Mouse (Mus musculus): ENCODE results near the gene Cdh23.

Gene Cdh23

DNA sequence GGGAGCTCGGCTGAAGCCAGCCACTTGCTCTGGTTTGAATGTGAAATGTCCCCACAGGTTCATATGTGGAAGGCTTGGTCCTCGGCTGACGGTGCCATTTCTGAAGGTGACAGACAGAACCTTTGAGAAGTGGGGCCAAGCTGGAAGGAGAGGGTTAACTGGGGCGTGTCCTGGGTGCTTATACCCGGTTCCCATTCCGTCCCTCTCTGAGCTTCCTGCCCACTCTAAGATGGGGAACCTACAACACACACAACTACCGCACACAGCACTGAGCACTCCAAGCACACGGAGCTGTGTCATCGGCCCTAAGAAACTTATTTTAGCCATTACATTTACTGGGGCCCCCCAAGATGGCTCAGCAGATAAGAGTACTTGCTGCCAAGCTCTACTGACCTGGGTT lies 354.8 kb downstream of the Cdh23 start:
- DNase-seq (ENCODE audit: low spot score in 2 of 2) = no peak

DNA sequence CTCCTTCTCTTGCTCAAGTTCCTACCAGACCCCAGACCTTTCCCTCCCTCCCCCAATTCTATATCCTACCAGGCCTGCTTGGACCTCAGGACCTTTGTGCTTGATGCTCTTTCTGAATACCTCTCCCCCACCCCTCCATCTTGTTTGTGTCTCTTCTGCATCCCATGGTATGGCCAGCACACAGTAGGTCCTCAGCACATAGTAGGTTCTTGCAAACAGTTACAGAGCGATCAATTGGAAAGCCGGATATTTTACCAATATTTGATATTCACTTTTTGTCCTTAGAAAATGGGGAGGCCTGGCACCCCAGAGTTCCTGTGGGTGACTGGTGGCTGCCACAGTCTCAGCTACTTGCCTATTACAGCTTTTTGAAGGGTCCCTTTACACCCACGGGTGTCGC lies 361.3 kb downstream of the Cdh23 start:
- DNase-seq (ENCODE audit: low spot score in 2 of 2) = no peak

DNA sequence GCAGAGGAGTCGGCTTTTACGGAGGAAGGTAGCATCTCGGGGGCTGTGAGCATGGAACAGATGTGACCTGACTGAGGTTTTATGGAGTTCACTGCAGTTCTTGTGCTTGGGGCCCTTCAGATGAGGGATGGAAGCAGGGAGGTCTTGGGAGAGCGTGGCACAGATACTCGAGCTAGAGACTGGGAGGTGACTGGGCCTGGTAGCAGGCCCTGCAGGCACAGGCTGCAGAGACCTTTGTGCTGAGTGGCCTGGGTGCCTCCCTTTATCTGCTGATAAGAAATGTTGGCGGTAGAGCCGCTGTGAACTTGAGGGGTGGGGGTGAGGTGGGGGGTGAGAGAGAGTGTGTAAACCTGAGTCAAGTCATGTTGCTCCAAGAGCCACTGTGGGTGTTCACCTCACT lies 361.7 kb downstream of the Cdh23 start:
- no peak for DNase-seq (ENCODE audit: low spot score in 2 of 2)

DNA sequence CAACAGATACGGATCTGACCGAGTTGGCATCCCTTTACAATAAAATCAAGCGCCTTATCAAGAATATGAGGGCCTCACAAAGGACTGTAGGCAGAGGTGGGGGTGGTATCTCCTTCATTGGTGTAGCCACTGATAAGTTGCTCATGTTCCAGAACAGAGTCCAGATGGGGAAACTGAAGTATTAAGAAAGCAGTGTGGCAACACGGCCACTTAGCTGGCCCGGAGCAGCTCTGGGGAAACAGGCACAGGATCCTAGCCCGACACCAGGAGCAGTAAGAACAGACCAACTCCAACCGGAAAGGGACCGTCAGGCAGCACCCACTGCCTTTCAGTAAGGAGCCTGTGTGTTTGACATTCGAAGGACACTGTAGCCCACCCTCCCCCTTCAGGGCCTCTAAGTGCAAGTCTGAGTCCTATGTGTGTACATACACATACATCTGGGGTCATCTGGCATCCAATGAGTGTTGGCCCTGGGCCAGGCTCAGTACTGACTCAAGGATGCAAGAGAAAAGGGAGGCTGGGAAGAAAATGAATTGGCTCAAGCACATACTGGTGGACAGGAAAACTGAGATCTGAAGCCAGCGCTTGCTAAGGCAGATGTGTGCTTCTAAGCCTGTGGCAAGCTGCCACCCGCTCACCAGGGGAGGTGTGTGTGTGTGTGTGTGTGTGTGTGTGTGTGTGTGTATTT lies 367.2 kb downstream of the Cdh23 start:
- DNase-seq (ENCODE audit: low spot score in 2 of 2) = no peak

DNA sequence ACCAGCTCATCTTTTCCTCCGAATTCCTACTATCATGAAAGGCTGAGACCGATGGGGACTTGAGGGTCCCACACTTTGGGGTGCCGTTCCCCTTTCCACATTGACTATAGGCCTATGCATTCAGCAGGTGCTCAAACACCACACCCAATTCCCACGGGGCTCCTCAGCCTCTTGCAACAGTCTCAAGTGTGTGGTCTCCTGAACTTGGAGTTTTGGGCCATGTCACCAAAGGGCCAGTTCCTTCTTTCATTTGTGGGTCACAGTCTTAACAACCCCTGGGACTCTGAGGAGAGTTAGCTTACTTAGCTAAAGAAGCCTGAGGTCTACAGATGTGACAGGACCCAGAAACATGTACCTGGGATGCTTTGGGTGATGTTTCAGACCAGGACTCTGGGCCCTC lies 380.1 kb downstream of the Cdh23 start:
- no peak for DNase-seq (ENCODE audit: low spot score in 2 of 2)

DNA sequence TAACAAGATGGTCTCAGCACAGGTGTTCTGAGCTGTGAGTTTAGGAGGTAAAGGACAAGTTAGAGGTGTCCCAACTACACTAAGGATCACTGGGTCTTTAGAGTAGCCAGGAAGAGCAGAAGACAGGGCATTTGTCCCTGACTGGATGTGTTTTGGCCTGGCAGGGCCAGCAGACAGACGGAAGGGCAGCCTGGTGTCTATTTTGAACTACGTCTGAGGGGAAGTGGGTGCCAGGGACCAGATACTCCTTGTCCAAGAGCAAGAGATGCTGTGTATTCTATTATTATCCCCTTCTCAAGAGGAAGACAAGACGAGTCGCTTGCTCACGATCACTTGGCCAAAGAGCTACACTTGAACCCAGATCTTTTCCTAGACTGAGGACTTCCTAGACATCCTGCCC lies 382.7 kb downstream of the Cdh23 start:
- no peak for DNase-seq (ENCODE audit: low spot score in 2 of 2)

DNA sequence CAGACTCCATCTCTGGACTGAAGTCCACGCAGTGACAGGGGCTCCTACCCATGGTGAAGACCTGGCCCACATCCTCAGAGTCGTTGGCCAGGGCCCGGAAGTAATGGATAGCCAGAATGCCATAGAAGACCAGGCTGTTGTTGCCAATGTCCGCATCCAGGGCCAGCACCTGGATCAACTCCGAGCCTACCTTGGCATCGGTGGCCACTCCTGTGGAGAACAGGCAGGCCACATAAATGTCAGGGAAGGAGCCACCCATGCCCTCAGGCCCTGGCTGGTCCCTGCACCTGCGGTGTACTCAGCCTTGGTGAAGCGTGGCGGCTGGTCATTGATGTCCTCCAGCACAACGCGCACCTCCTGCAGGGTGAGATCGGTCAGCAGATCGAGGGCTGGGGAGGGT lies 385.7 kb downstream of the Cdh23 start:
- DNase-seq (ENCODE audit: low spot score in 2 of 2) = no peak

DNA sequence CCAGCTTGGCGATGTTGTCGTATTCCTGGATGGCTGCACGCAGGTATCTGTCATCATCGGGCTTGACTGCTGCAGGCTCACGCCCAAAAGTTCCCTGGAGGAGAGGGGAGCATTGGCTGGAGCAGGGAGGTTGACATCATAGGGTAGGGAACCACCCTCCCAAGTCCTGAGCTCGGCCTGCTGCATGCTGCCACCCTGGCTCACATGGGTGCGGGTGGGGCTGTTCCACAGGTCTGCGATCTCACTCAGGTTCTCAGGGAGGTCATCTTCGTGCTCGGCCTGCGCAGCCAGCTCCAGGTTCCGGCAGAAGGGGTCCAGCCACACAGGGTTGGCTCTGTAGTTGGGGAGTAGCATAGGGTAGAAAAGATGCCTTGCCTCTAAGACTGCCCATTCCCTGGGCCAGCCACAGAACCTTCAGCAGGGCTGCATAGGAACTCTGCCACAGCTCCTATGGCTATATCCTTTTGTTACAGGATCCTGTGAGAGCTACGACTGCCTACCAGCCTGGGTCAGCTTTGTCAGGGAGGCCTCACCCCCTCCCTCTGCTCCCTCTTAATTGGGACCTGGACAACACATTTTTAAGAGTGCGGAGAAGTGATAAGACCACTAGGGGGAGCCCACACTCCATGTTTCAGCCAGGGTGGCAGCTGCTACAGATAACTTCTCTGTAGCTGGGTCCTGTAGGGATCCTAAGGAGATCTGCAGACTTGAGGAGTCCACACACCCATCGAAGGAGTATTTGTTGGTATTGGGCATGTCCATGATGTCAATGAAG lies 391.2 kb downstream of the Cdh23 start:
- DNase-seq (ENCODE audit: low spot score in 2 of 2) = peak in 1 of 2 experiments; percentile 63

DNA sequence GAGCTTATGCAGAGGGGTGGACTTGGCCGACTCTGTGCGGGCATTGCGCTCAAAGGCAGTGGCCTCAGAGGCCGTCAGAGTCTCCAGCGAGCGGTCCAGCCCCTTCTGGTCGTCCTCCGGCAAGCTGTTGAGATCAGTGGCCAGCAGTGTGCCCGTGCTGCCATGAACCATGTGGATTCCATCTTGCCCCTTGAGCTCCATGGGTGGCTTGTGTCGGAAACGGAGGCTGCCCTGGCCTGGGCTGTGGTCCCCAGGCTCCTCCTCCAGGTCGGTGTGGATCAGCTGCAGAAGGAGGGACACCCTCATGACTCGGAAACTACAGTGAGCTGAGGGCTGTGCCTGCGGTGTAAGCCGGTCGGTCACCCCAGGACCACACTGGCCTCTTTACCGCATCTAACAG lies 392.9 kb downstream of the Cdh23 start:
- no peak for DNase-seq (ENCODE audit: low spot score in 2 of 2)

DNA sequence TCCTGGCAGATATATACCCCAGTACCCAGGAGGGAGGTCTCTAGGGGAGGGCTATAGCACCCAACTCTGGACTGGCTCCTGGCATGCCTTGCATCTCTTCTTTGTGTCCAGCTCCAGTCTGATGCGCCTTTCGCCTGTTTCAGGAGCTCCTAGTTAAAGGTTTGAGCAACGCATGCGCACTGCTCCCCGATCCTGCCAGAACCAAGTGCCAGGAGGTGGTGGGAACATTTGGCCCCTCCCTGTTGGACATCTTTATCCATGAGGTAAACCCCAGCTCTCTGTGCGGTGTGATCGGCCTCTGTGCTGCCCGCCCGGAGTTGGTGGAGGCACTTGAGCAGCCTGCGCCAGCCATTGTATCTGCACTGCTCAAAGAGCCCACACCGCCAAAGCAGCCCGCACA lies 396.7 kb downstream of the Cdh23 start:
- DNase-seq (ENCODE audit: low spot score in 2 of 2) = no peak

DNA sequence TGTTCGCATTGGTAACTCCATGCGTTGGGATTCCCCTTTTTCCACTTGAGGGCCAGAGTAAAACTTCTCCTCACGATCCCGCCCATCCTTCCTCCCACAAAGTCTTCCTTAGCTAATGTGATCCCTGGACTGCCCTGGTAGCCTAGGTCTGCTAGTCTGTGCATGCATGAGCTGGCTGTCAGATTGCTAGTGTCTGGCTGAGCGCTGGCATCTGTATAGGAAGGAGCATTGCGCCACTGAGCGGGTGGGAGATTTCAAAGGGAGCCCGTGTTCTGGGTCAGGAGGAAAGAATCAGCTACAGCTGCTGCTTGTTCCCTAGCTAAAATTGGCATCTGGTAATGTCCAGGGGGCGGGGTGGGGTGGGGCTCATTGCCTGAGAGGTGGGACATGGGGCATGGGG lies 400.3 kb downstream of the Cdh23 start:
- no peak for DNase-seq (ENCODE audit: low spot score in 2 of 2)

DNA sequence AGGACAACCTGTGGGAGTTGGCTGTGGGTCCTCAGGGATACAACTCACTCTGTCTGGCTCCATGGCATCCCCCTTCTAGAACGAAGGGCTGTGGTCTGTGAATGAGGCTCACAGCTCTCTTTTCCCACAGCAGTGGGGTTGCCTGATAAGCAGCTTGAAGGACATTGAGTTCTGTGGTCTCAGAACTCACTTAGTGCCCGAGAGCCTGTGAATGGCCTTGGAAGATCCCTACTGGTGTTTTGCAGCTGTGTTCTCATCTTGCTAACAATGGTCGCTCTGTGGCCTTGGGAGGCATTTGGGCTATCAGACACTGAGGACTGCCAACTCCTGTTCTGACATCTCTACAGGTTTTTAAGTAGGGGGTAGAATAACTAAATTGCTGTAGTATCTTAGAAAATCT lies 400.9 kb downstream of the Cdh23 start:
- no peak for DNase-seq (ENCODE audit: low spot score in 2 of 2)

DNA sequence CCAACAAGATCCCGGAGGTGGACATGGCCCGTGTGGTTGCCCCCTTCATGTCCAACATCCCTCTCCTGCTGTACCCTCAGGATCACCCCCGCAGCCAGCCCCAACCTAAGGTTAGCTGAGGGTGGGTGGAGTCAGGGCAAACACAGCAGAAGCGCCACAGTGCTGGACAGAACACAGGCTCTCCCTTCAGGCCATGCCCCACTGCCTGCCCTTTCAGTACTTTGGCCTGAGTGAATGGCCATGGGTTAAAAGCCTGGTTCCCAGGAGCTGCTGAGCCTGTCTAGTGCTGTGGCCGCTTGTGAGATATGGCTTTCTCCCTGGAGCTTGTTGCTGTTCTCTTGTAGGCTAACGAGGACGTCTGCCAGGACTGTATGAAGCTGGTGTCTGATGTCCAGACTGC lies 401.7 kb downstream of the Cdh23 start:
- no peak for DNase-seq (ENCODE audit: low spot score in 2 of 2)

DNA sequence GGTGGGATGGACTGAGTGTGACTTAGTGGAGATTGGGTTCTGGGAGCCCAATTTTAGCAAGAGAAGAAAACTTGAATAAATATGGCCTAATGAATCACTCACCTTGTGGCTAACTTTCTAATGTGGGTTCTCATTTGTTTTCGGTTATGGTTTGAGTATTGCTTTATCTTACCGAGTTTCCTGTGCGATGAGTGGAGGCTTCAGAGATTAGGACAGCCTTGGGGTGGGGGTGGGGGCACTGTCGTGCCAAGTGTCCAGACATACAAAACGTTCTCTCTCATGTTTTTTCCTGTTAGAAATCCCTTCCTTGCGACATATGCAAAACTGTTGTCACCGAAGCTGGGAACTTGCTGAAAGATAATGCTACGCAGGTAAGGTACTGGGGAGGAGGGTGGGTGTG lies 404.1 kb downstream of the Cdh23 start:
- DNase-seq (ENCODE audit: low spot score in 2 of 2) = no peak

DNA sequence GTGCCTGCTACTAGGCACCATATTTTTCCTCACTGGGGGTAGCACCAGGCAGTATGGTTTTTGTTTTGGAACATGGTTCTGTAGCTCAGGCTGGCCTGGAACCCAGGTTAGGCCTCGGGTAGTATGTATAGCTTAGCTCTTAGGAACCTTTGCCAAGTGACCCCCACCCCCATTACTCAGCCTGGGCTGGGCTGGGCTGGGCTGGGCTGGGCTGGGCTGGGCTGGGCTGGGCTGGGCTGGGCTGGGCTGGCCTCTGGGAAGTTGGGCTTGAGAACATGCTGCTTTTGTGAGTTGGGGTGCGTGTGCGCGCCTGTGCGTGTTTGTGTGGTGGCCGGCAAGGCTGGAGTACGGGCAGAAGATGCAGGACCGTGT lies 405.6 kb downstream of the Cdh23 start:
- DNase-seq (ENCODE audit: low spot score in 2 of 2) = no peak

DNA sequence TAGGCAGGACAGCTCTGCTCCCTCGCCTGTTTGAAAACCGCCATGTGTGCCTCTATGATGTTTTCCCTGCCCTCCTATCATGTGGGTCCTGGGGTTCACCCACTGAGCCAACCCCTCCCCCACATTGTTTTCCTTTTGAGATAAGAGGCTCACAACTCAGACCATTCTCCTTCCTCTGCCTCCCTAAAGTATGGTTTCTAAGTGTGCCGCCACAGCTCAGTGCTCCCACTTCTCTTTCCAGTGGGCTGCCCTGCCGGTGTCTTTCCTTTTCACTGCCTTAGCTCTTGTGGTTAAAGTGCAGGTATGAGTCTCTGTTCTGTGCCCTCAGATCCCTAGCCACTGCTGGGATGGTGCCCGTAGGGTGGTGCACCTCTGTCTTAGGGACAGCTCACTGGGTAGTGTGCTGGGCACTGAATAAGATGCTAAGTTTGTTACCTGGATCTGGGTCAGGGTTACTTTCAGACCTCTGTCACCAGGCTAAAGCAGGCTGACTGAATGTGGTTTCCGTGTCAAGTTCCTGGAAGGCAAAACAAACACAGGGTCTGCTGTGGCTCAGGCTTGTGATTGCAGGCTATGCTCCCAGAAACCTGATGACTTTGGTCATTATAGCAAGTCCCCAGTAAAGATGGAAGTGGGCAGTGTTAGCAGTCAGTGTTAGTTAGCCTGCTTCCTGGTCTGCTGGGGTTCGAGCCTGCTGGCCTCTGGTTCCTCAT lies 406.1 kb downstream of the Cdh23 start:
- DNase-seq (ENCODE audit: low spot score in 2 of 2) = no peak

DNA sequence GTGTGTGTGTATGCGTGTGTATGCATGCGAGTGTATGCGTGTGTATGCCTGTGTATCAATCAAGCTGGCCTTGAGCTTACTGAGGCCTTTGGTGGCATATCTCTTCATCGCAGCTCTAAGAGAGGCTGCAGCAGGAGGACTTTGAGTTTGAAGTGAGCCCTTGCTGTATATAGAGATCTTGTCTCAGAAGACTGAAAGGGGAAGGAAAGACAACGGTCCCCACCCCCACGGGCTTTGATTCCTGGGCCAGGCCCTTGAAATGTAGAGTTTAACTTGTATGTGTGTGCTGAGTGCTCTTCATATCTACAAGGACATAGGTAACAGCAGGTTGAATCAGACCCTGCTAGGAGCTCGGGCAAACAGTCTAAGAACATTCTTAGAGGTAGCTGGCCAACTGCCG lies 407.1 kb downstream of the Cdh23 start:
- no peak for DNase-seq (ENCODE audit: low spot score in 2 of 2)

DNA sequence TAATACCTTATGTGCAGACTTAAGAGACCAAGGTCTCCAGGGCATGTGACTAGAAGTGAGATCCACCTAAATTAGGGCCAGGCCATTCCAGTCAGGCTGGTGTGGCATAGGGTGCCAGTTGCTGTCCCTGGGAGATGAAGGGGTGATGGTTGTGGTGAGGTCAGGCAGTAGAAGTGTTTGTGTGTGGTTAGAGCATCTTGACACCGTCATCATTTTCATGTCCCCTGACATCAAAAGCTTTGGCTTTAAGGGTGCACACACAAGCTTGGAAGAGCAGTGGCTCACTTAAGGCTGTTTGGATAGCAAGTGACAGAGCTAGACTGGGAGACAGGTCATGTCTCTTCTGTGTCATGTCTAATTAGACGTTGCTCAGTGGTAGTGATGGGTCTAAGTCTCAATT lies 408.6 kb downstream of the Cdh23 start:
- no peak for DNase-seq (ENCODE audit: low spot score in 2 of 2)

DNA sequence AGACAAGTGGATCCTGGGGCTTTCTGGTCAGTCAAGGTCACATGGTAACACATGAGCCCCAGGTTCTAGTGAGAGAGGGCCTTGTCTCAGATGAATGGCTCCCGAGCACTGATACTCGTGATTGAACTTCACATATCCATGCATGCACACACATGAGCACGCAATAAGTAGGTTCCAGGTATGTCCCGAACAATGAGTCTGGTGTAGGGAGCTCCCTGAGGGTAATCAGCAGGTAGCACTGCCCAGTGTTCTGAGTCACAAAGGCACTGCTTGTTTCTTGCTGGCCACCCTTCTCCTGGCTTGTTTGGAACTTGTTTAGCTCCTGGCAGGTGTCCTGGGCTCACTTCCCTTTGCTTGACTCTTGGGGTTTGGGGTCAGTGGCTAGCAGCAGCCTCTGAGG lies 409.1 kb downstream of the Cdh23 start:
- no peak for DNase-seq (ENCODE audit: low spot score in 2 of 2)

DNA sequence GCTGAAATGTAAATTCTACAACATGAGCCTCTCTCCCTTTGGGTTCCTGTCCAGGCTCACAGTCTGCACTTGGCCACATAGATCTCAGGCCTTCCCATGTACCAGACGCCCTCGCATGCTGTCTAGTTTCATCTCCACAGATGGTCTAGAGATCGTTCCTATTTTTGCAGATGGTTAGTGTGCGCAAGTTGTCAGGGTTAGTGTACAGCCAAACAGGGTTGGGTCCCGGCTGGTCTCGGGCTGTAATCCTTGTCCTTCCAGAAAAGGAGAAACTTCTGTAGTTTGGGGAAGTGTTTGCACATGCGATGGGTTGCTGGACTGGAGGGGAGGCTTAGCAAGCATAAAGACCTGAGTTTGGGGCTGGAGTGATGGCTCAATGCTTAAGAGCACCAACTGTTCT lies 409.7 kb downstream of the Cdh23 start:
- DNase-seq (ENCODE audit: low spot score in 2 of 2) = no peak

DNA sequence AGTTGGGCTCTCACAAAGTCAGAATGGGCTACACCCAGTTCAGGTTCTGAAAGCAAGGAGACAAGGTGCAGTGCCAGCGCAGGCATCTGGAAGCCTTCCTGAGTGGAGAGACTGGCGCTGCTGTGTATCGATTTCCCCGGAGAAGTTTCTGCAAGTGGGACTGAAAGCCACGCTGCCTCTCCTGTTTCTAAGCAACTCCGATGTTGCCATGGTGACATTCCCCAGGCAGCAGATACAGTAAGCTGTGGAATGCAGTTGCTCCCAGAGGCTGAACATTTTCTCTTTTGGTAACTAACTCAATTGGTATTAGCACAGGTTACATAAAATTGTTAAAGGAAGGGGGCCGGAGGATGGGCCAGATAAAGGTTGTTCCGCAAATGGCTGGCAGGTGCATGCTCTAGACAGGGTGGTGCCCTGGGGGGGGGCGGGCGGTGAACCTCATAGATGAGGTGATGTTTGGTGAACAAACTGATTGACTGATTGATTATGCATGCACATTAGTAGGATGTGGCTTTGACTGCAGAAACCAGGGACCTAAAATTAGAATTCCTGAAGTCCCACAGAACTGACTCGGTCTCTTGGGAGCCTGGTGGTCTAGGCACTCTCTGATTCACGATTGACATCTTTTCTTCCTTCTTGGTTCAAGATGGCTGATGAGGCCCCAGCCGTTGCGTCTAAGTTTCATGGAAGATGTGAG lies 410.5 kb downstream of the Cdh23 start:
- DNase-seq (ENCODE audit: low spot score in 2 of 2) = no peak

DNA sequence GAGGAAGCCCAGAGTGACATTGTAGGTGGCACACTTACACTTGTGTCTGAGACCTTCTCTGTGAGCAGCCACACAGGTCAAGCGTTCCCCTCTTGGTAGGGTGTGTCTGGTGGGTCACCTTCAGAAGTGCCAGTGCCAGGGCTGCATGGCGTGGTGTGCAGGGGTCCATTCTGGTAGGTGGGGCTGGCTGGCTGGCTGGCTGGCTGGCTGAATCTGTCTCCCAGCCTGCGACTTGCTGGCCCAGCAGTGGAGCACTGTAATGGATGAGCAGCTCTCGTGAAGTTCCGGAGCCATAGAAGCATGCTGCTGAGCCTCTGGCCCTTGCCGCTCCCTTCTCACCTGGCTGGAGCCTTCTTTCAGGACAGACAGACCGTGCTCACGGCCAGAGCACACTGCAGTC lies 411.1 kb downstream of the Cdh23 start:
- DNase-seq (ENCODE audit: low spot score in 2 of 2) = no peak

Data from spleen, postnatal 14 days (tissue).